Mouse (Mus musculus): Measurements from ENCODE around the gene Mis18a. TPM values are rescaled to one million over a fixed set of nuclear protein-coding genes. Genes with fewer than 3 reads are reported as not detected.

Gene Mis18a
- total RNA-seq (2021), result 1 to 10 TPM; 5.9 to 9.6 TPM
- long read RNA-seq, experiment 1, transcript Mis18a-201 (5 exons, 1,333 nt), result major isoform, 8 of 10 reads
- long read RNA-seq, experiment 1, partial matches to known transcripts, result 2 of 10 reads
- long read RNA-seq, experiment 1, other reads (novel, unspliced or antisense), result 0 of 10 reads
- long read RNA-seq, experiment 2, partial matches to known transcripts, result 0 of 1 reads
- long read RNA-seq, experiment 2, other reads (novel, unspliced or antisense), result 0 of 1 reads

DNA sequence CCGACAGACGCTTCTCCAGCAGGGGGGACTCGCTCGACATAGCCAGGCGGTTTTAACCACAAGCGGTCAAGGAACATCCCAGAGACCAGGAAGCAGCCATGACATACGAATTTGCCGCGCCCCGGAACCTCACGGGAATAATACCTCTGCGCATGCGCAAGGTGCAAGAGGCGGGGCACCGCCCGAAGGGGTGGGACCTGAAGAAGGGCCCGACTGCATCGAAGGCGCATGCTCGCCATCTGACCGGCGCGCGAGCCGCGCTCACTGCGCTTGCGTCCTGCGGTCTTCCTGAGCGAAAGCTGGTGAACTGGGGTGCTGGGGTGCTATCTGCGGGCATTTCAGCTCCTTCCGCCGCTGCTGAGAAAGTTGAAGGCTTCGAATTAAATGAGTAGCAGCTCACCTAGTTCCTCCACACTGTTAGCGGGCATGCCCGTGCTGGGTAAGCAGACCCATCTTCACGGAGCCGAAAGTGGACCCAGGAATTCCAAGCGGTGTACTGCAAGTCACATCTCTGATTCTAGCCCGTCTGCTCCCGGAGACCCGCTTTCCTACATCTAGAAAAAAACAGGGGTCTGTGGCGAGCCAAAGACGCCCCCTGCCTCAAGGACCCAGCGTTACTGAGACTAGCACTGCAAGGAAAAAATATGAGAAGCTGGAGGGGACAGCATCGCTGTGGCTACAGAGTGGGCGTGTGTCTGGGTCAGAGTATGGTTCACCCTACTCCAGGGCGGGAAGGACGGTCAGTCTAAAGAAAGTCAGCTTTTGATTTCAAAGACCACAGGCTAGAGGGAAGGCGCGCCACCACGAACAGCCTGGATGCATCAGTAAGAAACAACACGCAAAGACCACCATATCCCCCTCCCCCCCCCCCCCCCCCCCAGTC lies at the start of gene Mis18a:
Gene Mis18a (minus strand): TSS at position 172 of the 883 bp plus-strand sequence.
- DNase-seq, result peak; percentile 97

DNA sequence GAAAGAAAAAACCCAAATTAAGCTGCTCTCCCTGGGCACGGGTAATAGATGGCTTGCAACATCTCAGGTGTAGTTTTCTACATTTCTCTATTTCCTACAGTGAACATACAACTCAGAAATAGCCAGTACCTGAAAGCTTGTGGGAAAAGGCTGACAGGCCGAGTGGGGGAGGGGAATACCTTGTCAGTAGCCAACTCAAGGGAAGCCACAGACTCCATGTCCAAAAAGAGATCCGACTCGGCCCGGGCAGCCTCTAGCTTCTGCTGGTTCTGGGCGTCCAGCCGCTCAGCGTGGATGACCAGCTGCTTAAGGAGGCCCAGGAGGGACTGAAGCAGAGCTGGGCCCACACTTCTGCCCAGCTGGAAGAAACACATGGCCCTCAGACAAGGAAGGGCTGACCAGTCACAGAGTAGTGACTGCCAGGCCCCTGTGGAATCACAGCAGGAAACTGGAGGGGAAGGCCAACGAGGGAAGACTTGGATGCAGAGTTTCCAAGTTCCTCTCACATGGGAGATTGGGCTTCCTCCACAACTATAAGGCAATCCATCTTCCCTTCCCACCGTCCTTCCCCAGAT lies 48.8 kb upstream of the Mis18a start:
- no peak for DNase-seq

DNA sequence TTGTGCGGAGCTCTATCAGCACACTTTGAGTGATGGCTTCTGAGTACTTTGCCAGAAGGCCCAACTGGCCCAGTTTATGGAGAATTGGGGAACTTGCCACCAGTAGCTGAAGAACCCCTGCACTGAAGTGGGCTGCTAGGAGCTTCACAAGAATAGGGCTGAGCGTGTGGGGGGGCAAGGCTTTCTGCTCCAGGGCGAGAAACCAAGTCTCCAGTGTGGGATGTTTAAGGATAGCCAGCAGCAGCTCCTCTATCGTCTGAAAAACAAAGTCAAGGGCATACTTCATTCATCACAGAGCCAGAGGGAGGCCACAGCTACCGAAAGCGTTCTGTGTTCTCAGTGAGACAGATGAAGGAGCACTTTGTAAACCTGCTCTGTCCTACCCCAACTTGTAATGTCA lies 47.4 kb upstream of the Mis18a start:
- DNase-seq, result peak in 1 of 2 experiments; percentile 25

DNA sequence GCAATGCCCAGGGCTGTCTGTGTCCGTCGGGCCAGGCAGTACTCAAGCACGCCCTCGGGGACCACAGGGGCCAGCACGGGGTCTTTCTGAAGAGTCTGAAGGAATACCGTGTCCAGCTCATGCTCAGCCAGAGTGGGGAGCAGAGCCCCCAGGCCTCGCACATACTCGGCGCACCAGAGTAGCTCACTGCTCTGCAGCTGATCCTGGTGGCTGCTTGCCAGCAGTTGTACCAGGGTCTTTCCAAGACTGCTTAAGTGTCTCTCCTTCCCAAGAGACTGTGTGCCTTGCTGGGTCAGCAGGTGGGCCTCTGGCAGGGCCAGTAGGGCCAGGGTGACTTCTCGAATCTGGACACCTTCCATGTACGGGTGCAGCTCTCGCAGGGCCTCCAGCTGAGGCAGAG lies 47.0 kb upstream of the Mis18a start:
- DNase-seq, result peak in 1 of 2 experiments; percentile 33

DNA sequence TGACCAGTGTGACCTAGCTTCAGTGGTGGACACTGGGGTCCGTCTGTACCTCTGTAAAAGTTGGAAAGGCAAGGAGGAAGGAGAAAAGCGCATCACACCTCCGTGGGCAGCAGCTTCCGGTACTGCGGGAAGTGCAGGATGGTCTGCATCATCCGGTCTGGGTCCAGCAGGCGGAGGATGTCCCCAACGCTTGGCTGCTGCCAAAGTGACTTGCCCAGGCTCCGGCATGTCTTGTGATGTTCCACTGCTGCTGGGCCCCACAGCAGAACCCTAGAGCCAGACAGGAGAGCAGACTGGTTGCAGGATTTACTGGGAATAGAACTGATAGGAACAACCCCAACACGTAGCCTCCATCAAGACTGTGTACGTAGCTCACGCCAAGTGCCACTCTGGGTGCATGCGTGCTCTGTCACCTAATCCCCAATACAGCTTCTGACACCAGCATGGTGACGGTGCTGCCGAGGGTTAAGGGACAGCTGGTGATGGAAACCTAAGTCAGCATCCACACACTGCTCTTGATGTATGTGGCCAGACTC lies 39.8 kb upstream of the Mis18a start:
- DNase-seq, result no peak

DNA sequence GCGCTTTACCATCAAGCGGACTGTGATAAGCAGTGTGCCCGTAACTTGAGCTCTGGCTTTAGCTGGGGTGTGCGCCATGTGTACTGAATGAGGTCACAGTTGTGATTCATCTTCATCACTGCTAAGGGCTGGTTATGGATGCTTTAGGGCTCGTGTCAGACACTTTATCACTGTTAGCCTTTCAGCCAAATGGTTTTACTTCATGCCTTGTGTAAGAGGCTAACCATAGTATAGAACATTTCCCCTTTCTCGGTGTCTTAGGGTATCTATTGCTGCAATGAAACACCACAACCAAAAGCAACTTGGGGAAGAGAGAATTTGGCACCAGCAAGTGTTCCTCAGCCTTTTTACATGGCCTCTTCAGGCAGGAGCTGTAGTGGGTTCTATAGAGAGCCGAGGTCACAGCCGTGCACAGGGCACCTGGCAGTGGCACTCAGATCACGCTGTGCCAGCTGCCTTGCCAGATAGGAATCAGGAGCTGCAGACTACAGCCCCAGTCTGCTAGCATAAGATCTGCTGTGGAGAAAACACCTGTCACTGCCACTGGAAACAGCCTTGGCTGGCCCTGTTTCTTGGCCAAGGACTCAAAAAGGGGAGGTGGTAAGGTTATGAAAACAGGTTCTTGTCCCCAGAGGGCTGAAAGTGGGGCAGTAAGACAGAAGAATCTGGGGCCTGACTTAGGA lies 38.1 kb upstream of the Mis18a start:
- DNase-seq, result peak; percentile 56 to 63

DNA sequence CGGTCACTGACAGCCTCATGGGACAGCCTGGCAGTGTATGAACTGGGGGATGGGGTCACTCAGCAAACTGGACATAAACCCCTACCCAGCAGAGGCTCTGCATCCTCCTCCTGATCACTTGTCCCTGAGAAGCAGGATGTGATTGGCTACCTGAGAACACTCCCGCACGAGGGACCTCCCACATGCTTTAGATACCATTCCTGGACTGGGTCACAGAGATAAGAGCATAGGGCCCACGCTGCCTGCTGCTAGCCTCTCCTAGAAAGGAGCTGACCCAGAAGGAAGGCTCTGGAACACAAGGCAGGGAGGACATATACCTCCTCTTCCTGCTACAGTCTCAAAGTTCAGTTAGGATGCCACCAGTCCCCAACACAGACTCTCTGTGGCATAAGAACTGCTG lies 33.3 kb upstream of the Mis18a start:
- no peak for DNase-seq

DNA sequence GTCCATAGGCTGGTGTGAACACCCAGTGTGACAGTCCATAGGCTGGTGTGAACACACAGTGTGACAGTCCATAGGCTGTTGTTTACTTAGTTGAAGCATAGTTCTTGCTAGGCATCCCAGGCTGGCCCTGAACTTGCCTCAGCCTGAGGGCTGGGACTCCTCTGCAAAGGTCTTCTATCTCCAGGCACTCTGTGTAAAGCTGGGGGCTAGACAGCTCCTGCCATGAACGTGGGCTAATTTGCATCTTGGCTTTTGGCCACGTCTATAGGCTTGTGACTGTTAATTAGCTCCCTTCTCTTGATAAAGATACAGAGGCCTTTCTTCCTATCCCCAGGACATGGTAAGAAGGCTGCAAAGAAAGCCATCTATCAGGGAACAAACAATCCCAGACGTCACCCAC lies 32.1 kb upstream of the Mis18a start:
- no peak for DNase-seq

DNA sequence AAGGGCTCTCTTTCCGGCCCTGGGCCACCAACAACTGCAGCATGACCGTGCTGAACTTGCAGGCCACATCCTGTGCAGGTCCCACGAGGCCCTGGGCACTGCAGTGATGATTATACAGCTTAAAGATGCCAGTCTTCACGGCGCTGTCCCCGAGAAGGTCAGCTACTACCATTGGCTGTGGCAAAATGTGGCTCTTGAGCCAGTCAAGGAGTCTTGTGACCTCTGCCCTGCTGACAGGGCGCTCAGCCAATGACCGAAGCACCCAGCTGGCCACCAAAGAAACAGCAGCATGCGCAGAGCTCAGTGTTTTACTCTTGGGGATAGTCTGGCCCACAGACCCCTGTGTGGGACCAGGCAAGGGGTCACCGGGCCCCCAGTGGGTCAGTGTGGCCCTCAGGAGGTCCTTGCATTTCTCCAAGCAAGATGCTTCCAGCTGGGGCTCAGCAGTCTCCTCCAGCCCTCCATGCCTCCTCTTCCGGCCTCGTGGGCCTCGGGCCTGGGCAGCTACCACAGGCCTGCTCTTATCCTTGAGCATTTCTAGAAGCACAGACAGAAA lies 26.3 kb upstream of the Mis18a start:
- DNase-seq, result peak in 1 of 2 experiments; percentile 48

DNA sequence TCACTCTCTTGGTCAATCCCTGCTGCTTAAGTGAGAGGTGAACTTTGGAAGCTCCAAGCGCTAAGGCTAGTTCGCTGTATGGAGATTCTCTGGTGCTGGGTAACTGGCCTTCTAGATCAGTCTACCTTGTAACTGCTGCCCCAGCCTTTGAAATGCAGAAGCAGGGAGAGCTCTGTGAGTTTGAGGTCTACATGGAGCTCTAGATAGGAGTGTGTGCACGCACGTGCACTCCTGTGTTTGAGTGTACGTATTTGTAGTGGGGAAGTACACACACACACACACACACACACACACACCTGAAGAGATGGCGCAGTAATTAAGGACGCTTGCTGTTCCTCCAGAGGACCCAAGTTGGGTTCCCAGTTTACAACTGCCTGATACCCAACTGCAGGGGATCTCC lies 21.0 kb upstream of the Mis18a start:
- no peak for DNase-seq

DNA sequence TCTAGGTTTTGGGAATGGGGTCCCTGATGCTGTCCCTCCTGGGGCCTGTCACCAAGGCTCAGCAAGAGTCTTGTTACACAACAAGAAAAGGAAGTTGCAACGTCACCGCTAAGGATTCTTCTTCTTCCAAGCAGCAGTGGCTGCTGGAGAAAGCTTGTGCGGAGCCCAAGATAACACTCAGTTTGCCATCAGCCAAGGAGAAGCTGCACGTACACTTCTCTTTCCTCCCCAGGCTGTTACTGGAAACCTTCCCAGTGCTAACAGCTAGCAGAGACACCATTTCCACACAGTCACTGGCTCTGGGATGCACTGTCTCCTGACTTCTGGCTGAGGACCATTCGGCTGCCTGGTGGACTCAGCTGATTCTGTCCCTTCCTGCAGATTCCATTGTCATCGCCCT lies 19.9 kb upstream of the Mis18a start:
- DNase-seq, result no peak

DNA sequence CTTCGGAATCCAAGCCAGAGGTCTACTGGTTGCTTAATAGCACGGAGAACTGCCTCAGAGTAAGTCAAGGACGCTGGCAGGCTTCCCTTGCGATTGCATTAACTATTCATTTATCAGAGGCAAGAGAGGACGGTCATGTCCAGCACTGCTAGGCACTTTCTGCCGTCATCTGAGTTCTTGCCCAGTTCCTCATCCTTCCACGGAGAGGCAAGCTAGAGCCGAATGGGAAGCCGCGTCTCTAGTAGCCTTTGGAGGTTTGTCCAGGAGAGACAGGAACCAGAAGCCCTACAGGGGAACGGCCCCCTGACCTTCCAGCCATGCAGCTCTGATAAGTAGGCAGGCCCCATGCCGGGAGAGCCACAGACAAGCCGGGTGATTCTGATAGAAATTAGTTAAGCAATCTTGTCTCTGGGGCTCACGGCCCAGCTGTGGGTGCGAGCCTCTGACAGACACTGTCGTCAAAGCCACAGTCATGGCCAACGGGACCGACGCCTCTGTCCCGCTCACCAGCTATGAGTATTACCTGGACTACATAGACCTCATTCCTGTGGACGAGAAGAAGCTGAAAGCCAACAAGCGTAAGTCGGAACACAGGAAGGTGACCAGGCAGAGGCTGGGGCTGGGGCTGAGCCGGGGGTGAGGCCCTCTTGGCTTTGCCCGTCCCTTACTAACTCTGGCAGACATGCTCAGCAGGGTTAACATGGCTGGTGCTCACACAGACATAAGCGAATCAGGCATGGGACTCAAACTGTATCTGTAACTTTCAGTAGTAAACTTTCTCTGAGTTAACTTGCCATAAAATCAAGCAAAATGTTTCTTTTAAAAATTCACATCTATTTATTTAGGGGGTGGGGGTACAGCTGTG lies 11.1 kb upstream of the Mis18a start, which contains the start of gene Mrap:
Gene Mrap (plus strand): TSS at position 116 of the 865 bp plus-strand sequence.
- peak; percentile 91 to 94 for DNase-seq

DNA sequence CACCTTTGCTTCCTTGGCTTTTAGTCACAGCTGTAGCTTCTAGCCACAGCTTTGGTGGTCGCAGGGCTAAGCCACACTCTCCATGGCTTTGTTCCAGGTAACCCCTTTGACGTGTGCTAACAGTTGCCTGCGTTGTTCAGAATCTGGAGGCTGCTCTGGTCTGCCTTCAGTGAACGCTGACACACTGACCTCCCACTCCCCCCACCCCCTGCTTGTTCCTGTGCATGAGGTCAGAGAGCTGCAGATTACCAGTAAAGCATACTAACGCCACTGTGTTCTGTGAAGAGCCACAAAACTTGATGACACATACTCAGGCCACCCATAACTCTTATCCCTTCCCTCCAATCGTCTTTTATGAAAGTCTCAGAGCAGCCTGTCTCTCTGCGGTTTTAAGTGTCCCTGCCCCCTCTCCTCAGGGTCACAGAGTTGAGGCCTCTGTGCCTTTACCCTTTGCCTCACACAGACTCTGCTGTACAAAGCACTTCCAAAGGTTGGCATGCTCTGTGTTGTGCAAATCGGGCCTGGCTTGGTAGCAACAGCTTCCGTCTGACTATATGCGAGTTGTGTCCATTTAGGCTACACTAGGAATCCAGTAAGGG lies 9.6 kb upstream of the Mis18a start:
- DNase-seq, result peak; percentile 87 to 89

DNA sequence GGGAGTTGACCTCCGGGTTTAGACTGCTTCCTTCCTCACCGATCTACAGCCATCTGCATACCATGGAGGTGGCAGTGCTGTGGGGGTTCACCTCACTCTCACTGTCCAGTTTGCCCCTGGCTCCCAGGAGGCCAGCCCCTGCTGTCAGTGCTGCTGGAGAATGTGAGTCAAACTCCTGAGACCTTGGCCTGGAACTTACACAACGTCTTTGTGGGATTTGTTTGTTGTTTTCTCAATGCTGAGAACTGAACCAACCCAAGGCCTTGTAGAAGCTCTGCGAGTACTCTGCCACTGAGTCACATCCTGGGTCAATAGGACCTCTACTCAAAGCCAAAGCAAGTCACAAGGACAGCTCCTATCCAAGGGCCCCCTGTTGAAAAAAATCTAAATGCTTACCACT lies 8.4 kb upstream of the Mis18a start:
- peak; percentile 82 to 85 for DNase-seq

DNA sequence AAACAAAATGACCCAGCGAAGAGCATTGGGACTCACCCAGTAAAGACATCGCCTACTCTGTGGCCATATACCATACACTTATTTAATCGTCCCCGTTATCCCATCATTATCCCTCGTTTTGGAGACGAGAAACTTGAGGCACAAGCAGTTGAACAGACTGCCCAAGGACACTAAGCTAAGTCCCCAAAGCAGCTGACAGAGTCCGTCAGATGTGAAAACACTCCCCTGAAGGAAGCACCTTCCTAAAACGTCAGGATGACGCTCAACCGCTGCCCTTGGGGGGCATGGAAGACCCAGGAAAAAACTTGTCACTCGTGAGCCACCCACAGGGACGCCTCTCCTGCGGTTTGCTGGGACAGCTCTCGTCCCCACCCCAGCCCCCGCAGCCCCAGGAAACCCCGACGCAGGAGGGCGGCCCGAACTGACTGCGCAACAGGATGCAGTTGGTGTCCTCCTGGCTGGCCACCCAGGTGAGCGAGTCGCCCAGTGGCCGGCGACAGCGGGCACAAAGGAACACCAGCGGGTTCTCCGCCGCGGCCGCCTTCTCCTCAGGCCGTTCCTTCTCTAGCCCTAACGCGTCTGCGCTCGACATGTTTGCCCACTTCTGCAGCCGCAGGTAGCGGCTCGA lies 490 bp downstream of the Mis18a start:
- DNase-seq, result no peak

DNA sequence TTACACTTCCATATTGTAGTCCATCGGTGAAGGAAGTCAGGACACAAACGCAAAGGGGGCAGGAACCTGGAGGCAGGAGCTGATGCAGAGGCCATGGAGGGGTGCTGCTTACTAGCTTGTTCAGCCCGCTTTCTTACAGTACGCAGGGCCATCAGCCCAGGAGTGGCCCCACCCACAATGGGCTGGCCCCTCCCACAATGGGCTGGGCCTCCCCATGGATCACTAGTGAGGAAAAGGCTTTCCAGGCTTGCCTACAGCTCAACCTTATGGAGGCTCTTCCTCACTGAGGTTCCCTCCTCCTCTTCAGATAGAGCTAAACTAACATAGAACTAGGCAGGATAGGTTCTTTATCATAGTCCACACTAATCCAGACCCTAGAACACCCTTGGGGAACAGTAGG lies 3.2 kb downstream of the Mis18a start:
- no peak for DNase-seq

DNA sequence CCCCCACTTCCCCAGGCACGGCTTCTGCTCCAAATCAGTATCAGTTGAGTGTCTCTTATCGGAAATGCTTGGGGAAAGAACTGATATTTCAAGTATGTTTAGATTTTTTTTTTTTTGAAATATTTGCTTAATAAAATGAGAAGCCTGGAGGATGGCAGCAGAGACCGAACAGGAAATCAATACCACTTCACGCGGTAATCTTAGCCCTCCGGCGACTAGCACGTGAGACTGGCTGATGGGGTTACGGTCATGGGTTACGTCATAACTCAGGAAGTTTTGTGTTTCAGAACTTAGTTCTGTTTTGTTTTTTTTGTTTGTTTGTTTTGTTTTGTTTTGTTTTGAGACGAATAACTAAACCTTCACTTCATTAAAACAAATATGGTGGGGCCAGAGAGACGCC lies 16.9 kb downstream of the Mis18a start:
- no peak for DNase-seq

DNA sequence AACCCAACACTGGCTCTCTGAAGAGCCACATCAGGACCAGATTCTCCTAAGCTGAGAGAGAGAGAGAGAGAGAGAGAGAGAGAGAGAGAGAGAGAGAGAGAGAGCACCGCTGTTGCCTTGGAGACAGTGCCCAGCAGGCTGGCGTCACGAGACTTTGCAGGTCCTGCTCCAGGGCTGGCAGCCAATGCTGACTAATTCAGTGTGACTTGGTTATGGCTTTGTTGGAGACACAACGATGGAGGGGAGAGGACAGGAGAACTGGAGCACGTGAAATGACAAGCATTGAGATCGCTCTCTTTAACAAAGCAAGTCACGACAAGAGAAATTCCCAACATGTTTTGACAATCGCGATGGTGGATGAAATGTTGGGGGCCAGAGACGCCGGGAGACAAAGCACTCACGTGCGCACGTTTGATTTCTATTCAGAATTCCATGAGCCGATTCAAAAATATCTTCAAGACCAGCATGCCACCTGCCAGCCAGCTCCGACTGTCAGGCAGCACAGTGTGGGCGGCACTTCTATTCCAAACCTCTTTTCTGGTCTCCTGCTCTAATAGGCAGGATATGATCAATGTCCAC lies 17.4 kb downstream of the Mis18a start:
- DNase-seq, result peak; percentile 86 to 88

DNA sequence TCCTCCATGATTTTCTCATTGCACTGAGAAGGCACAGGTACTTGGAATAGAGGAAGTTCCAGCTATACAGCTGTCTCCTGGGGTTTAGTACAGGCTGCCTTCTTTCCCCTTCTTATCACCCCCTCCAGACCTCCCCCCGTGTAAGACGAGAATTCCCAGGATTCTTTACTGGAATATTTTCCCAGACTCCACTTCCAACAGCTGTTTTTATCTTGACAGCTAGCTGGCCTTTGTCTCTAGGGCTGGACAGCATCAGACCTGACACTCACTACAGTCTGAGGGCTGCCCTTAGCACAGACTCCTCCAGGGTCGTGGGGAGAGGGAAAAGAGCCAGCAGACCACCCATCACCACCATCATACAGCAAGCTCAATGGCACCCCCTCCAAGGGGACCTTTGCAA lies 20.9 kb downstream of the Mis18a start:
- DNase-seq, result no peak

Data from adrenal gland, postnatal 36 days (tissue).